Mouse (Mus musculus) olfactory bulb, adult 2 months (tissue): ENCODE results near the gene Yrdc. TPM values are rescaled to one million over a fixed set of nuclear protein-coding genes. Genes with fewer than 3 reads are reported as not detected.

ENCODE experiments used
- H3K27ac ChIP-seq: fragments of 200-500 bp; 2 replicates; pipeline ENCODE4 v1.5.1; 2012; ENCODE audit warnings: low read depth, low read length; ENCODE audit not compliant: insufficient read depth
- H3K4me1 ChIP-seq: fragments of 200-500 bp; 2 replicates; pipeline ENCODE4 v1.6.1; 2012; ENCODE audit warnings: low read length; ENCODE audit not compliant: control insufficient read depth, insufficient read depth
- H3K4me3 ChIP-seq: fragments of 200-500 bp; 2 replicates; pipeline ENCODE4 v1.5.1; 2012; ENCODE audit warnings: mild to moderate bottlenecking, low read depth, low read length, moderate library complexity; ENCODE audit not compliant: insufficient read depth
- CTCF ChIP-seq: fragments of 200-500 bp; IDR thresholded peaks from 2 replicates; pipeline ENCODE4 v1.5.1; 2012; ENCODE audit warnings: low read depth, mild to moderate bottlenecking, low read length, moderate library complexity; ENCODE audit not compliant: insufficient read depth
- POLR2A ChIP-seq: fragments of 200-500 bp; IDR thresholded peaks from 2 replicates; pipeline ENCODE4 v1.6.1; 2012; ENCODE audit warnings: mild to moderate bottlenecking, low read depth, low read length, moderate library complexity; ENCODE audit not compliant: insufficient read depth
- WGBS: fragments of 180-500 bp; shearing (Covaris S2); methylation state at CpG from one replicate; pipeline ENCODE4 v1.1.7; 2018; 5-methylcytosine and 5-hydroxymethylcytosine counted together
- polyA plus RNA-seq: library from polyadenylated mRNA; stranded (reverse); fragments of >200 nt; gene quantifications from 2 replicates; pipeline ENCODE4 v1.2.4, GENCODE M21; 2012; ENCODE audit warnings: low replicate concordance; ENCODE audit not compliant: missing spikeins, insufficient read depth, insufficient read length

Gene Yrdc
- polyA plus RNA-seq, 1 experiment = not detected

DNA sequence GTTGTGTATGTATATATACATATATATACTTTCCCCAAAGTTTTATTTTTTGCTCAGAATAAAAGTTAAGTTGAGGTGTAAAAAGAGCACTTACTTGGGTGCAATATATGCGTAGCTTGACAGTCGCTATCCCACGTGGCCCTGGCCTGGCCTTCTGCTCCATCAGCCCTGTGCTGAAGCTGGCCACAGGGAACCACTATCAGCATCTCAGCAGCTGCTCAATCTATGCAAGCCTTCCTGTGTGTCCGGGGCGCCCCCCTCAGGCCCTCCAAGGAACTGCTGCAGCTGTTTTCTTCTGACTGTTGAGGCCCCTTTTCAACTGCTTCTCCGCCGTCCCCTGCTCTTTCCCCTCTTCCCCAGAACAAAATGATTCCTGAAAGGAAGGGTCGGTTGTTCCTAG is 2.9 kb upstream of the Yrdc start:
- Histone ChIP-seq H3K4me1 (peaks cover 21% of the 10 kb centered on the region), H3K4me3 (no peak overlapping the region), H3K27ac (no peak overlapping the region)
- TF ChIP-seq POLR2A (no peak), CTCF (peak; percentile 89)
- WGBS = 4% methylated on average over 8 of the region's 8 CpGs

DNA sequence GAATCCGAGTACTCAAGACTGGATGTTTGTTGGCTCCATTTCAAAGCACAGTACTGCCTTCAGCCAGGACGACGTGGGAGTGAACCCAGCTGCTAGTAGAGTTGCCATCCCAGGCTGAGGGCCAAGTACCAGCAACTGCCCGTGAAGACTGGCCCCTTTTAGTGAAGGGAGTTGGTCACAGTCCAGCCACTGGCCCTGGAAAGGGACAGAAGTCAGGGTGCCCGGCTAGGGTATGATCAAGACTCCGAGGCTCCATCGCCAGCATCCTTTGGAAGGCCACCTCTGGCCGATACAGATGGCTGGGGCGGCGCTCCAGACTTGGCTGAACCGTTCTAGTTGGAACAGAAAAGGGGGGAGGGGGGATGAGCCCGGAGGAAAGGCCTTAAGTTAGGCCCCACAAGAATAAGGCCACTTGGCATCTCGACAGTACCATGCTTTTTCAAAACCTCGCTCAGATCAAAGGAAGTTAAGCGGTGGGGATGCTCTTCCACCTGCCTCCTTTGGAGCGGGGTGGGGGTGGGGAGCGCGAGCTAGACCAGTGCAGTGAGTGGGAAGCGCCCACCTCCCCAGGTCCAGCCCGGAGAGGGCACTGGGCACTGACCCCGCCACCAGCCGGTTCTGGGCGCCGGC is 733 bp upstream of the Yrdc start:
- TF ChIP-seq POLR2A (no peak), CTCF (no peak)
- peak overlapping the region; percentile 66 for H3K4me3 ChIP-seq
- peak overlapping the region; percentile 76 for H3K27ac ChIP-seq
- WGBS = under 1% methylated on average over 24 of the region's 24 CpGs
- peaks cover 19% of the 10 kb centered on the region for H3K4me1 ChIP-seq

DNA sequence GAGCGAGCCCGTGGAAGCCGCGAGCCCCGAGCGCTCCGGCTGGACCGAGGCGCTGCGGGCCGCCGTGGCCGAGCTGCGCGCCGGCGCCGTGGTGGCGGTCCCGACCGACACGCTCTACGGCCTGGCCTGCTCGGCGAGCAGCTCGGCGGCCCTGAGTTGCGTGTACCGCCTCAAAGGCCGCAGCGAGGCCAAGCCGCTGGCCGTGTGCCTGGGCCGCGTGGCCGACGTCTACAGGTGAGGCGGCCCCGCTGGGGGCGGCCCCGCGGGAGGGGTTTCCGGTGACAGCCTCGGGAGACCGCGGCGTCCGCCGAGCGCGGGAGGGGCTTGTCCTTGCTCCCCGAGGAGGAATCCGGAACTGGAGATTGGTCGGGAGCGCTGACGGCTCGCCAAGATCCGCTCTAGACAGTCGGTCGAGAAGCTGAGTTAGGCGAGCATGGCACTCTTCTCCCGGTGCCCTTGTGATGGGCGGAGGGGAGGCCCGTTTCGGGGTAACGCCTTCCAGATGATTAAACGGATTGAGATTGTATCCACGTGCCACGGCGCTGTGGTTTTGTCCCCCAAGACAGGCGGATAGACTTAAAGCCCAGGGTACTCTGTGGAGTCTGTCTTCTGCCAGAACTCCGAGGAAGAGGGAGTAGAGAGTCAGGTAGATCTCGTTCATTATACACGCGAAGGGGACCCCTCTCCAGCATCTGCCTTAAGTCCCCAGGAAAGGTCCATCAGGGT is 617 bp downstream of the Yrdc start, which contains the start of gene 1110065P20Rik:
Gene 1110065P20Rik (minus strand): TSS at position 264 of the 726 bp plus-strand sequence.
- peak within 1 kb of the TSS; percentile 66 for H3K4me3 ChIP-seq
- under 1% methylated on average over 75 of the region's 75 CpGs for whole genome bisulfite sequencing
- peak within 1 kb of the TSS; percentile 76 for H3K27ac ChIP-seq
- peaks cover 19% of the 10 kb centered on the region for H3K4me1 ChIP-seq
- no peak for TF ChIP-seq POLR2A
- TF ChIP-seq CTCF = no peak

DNA sequence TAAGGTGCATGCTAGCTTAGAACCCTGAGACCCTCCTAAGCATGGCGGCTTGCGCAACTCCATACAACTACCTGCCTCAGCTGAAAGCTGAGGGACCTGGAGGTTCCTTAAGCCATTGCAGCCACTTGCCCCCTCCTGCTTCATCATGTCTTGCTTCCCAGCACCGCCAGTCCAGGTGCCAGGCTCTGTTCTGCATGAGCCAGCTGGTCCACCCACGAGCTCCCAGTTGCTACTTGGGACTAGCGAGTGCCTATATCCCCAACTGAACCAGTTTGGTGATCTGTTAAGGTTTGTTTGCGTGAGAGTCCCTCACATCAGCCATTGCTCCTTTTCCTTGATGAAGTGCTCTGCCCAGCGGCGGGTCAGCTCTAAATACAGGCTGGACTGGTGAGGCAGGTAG is 5.8 kb downstream of the Yrdc start:
- peaks cover 18% of the 10 kb centered on the region for H3K4me1 ChIP-seq
- H3K27ac ChIP-seq = no peak overlapping the region
- 84% methylated on average over 8 of the region's 8 CpGs for WGBS
- TF ChIP-seq CTCF = no peak
- TF ChIP-seq POLR2A = no peak
- H3K4me3 ChIP-seq = no peak overlapping the region

DNA sequence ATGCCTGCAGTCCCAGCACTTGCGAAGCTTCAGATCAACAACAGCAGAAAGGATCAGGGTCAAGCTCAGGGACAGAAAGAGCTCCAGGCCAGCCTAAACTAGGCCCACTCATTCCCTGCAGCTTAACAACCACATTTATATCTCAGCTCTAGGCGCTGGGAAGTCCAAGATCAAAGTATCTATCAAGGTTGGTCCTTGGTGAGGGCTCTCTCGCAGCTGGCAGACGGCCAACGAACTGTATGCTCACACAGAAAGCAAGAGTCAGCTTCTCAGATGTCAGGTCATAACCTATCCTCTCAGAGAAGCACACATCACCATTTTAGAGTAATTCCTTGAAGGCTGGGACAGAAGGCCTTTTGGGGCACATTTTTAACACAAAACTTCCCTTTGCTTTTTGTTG is 7.9 kb downstream of the Yrdc start:
- peaks cover 11% of the 10 kb centered on the region; the same call in 1 of the 2 replicates for H3K4me1 ChIP-seq
- H3K27ac ChIP-seq = no peak overlapping the region
- H3K4me3 ChIP-seq = no peak overlapping the region
- 78% methylated on average over 5 of the region's 5 CpGs for WGBS
- TF ChIP-seq CTCF = no peak
- TF ChIP-seq POLR2A = no peak

DNA sequence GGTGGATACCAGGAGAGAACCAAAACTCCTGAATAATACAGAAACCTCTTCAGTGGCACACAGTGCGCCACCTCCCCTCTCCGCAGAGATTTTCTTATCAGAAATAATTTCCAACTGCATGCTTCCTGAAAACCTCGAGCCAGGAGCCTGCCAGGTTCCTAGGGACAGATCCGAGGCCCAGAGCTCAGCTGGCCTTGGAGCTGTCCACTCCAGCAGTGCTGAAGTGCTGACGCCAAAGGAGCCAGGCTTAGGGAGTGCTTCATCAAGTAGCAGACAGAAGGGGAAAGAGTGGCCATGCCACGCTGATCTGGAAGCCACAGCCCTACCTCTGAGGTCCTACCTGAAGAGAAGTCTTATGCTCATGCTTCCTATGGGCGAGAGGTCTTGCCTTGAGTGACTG is 10.0 kb downstream of the Yrdc start:
- Histone ChIP-seq H3K4me3 (no peak overlapping the region), H3K27ac (no peak overlapping the region), H3K4me1 (peaks cover 11% of the 10 kb centered on the region; the same call in 1 of the 2 replicates)
- TF ChIP-seq CTCF = no peak
- TF ChIP-seq POLR2A = no peak
- WGBS = 22% methylated on average over 7 of the region's 7 CpGs

DNA sequence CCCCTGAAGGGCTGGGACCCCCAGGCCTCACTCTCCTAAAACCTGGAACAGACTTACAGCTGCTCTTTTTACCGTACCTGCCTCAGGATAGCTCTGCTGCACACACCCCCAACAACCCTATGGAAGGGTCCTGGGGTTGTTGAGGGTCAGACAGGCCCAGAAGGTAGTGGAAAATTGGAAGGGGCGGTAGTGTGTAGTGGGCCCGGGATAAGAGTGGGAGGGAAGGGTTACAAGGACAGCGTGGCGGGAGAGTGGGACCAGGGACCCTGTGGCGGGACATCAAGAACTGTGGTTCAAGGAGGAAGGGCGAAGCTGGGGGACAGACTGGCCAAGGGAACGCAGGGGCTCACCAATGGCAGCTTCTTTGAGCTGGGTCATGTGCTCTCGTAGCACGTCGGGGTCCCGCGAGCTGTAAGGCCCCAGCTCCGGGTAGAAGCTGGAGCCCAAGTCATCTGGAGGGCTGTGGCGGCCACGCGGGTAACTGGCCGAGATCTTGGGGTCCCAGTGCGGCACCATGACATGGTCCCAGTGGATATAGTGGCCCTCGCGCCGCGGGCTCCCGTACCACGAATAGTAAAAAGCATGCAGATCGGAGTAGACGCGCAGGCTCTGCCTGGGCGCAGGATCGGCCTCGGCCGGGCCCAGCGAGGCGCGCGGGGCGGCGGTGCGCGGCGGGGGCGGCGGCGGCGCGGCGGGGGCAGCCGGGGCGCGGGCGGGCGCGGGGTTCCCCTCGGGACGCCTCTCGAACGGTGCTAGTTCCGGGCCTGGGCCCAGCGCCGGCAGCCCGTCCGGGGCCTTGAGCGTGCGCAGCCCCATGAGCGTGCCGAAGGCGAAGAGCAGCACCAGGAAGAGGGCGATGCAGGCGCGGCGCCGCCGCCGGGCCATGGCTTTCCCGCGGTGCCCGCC is 11.1 kb downstream of the Yrdc start, which contains the start of gene Maneal:
Gene Maneal (minus strand): TSS at position 889 of the 906 bp plus-strand sequence.
- Histone ChIP-seq H3K4me1 (peaks cover 11% of the 10 kb centered on the region; the same call in 1 of the 2 replicates), H3K27ac (peak within 1 kb of the TSS; percentile 69), H3K4me3 (peak within 1 kb of the TSS; percentile 70)
- no peak for TF ChIP-seq CTCF
- no peak for TF ChIP-seq POLR2A
- WGBS = 1% methylated on average over 76 of the region's 77 CpGs

DNA sequence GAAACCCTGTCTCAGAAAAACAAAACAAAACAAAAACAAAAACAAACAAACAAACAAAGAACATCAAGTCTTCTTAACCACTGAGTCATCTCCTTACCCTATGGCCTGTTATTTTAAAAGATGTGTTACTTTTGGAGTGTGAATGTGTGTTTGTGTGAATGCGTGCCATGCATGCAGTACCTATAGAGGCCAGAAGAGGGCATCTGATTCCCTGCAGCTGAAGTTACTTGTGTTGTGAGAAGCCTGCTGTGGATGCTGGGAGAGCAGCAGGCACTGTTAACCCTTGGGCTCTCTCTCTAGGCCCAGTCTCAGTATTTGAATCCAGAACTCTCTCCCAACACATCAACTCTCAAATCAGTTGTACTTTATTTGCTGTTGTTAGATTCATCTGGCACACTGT is 22.2 kb downstream of the Yrdc start:
- Histone ChIP-seq H3K4me3 (no peak overlapping the region), H3K27ac (no peak overlapping the region), H3K4me1 (no peaks in the 10 kb centered on the region)
- TF ChIP-seq CTCF = no peak
- TF ChIP-seq POLR2A = no peak
- WGBS = 91% methylated on average over 1 of the region's 1 CpGs
